Mouse (Mus musculus) thymus, postnatal 0 days (tissue): Measurements from ENCODE around the gene Adipor2. TPM values are rescaled to one million over a fixed set of nuclear protein-coding genes. Genes with fewer than 3 reads are reported as not detected.
"Not testable (repeated sequence)": the region's sequence is repeated elsewhere in the genome, so short reads cannot be mapped to it uniquely, and the experiment has no call there.

Experiments used
- DNase-seq: peaks from one replicate; pipeline ENCODE4 v3.0.0-alpha.2; 2015; ENCODE audit warnings: low spot score
- polyA plus RNA-seq: library from polyadenylated mRNA; unstranded; fragments of >200 nt; fragmentation: Nextera tagmentation; extraction: Ambion mirVana; gene quantifications from 2 replicates; pipeline ENCODE4 v1.2.1, GENCODE M21; 2015

Adipor2 gene
- polyA plus RNA-seq, 1 experiment from 2014 or later, result 51.4 TPM

- DNase-seq, result no peak
These were observed 24.7 kb downstream of the Adipor2 start for GRCm38 (mm10) chr6:119392836-119393235.

GRCm38 (mm10) chr6:119390728-119391127 is 26.8 kb downstream of the Adipor2 start:
- no peak for DNase-seq

GRCm38 (mm10) chr6:119389089-119389488 is 28.4 kb downstream of the Adipor2 start:
- no peak for DNase-seq

GRCm38 (mm10) chr6:119388650-119389012 is 28.9 kb downstream of the Adipor2 start:
- DNase-seq, result peak; percentile 98

GRCm38 (mm10) chr6:119387801-119388649 is 29.5 kb downstream of the Adipor2 start:
- DNase-seq, result peak; percentile 22

GRCm38 (mm10) chr6:119386821-119387220 is 30.7 kb downstream of the Adipor2 start:
- DNase-seq, result no peak

GRCm38 (mm10) chr6:119386421-119386820 is 31.1 kb downstream of the Adipor2 start:
- no peak for DNase-seq

GRCm38 (mm10) chr6:119385668-119386067 is 31.8 kb downstream of the Adipor2 start:
- DNase-seq, result no peak

- DNase-seq, result no peak
These were observed 38.9 kb downstream of the Adipor2 start for GRCm38 (mm10) chr6:119378631-119379030.

- DNase-seq, result peak; percentile 46
These were observed 39.9 kb downstream of the Adipor2 start for GRCm38 (mm10) chr6:119377613-119378012.

GRCm38 (mm10) chr6:119375035-119375434 is 42.5 kb downstream of the Adipor2 start:
- no peak for DNase-seq

GRCm38 (mm10) chr6:119373000-119373705 is 44.4 kb downstream of the Adipor2 start:
- no peak for DNase-seq

GRCm38 (mm10) chr6:119372237-119372636 is 45.3 kb downstream of the Adipor2 start:
- DNase-seq, result no peak

- peak; percentile 37 for DNase-seq
These were observed 45.9 kb downstream of the Adipor2 start for GRCm38 (mm10) chr6:119371624-119372023.

- no peak for DNase-seq
These were observed 50.1 kb downstream of the Adipor2 start for GRCm38 (mm10) chr6:119367382-119367781.

- DNase-seq, result not testable (repeated sequence)
These were observed 50.7 kb downstream of the Adipor2 start for GRCm38 (mm10) chr6:119366800-119367199.

GRCm38 (mm10) chr6:119363593-119363992 is 53.9 kb downstream of the Adipor2 start:
- no peak for DNase-seq

- DNase-seq, result no peak
These were observed 56.4 kb downstream of the Adipor2 start for GRCm38 (mm10) chr6:119360925-119361702.

- not testable (repeated sequence) for DNase-seq
These were observed 57.3 kb downstream of the Adipor2 start for GRCm38 (mm10) chr6:119360250-119360649.

GRCm38 (mm10) chr6:119358020-119358571 is 59.4 kb downstream of the Adipor2 start:
- DNase-seq, result no peak

- DNase-seq, result no peak
These were observed 65.0 kb downstream of the Adipor2 start for GRCm38 (mm10) chr6:119352501-119352900.
